Mouse (Mus musculus): Measurements from ENCODE around the gene Unc45a. TPM values are rescaled to one million over a fixed set of nuclear protein-coding genes. Genes with fewer than 3 reads are reported as not detected.

Gene Unc45a
- polyA plus RNA-seq, 1 experiment, result 12.8 TPM

GRCm38 (mm10) chr7:80347670-80348586 lies 7.1 kb upstream of the Unc45a start:
- no peak overlapping the region for H3K4me3 ChIP-seq (ENCODE audit: insufficient read depth, low read depth, low read length)
- H3K4me1 ChIP-seq (ENCODE audit: control insufficient read depth, insufficient read depth, insufficient read length, low read length), result peaks cover 7% of the 10 kb centered on the region
- H3K27ac ChIP-seq (replicated peaks; ENCODE audit: low read depth, low read length), result no peak overlapping the region

GRCm38 (mm10) chr7:80346830-80347229 lies 6.0 kb upstream of the Unc45a start:
- no peak overlapping the region for H3K27ac ChIP-seq (replicated peaks; ENCODE audit: low read depth, low read length)
- no peak overlapping the region for H3K4me3 ChIP-seq (ENCODE audit: insufficient read depth, low read depth, low read length)
- H3K4me1 ChIP-seq (ENCODE audit: control insufficient read depth, insufficient read depth, insufficient read length, low read length), result peaks cover 7% of the 10 kb centered on the region

GRCm38 (mm10) chr7:80346173-80346572 lies 5.4 kb upstream of the Unc45a start:
- Histone ChIP-seq H3K4me1 (ENCODE audit: control insufficient read depth, insufficient read depth, insufficient read length, low read length) (peaks cover 7% of the 10 kb centered on the region), H3K27ac (replicated peaks; ENCODE audit: low read depth, low read length) (no peak overlapping the region), H3K4me3 (ENCODE audit: insufficient read depth, low read depth, low read length) (no peak overlapping the region)

DNA sequence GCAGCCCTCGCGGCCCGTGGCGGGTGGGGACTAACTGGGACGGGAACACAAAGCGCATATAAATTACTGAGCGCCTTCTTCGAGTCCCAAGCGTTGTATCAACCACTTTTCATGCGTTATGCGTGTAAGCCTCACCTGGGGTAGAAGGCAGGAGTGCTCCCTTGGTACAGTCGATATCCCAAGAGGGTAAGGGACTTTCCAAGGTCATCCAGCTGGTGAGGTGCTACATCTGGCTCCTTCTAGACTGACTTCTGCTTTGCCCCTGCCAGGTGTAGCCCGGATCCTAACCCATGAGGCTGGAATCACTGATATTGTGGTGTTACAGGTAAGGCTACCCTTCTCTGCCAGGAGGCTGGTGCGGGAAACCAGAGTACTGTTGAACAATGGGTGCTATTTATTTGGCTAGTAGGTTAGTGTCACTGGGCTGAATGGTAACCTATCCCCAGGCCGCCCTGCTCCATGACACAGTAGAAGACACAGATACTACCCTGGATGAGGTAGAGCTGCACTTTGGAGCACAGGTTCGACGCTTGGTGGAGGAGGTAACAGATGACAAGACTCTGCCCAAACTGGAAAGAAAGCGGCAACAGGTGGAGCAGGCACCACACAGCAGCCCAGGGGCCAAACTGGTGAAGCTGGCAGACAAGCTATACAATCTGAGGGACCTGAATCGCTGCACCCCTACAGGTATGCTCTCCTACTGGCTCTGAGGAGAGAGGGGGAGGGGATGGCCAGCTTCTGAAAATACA lies 2.6 kb upstream of the Unc45a start:
- peak overlapping the region; percentile 66 for H3K27ac ChIP-seq (replicated peaks; ENCODE audit: low read depth, low read length)
- H3K4me1 ChIP-seq (ENCODE audit: control insufficient read depth, insufficient read depth, insufficient read length, low read length), result peaks cover 11% of the 10 kb centered on the region
- peak overlapping the region; percentile 66 for H3K4me3 ChIP-seq (ENCODE audit: insufficient read depth, low read depth, low read length)

- H3K4me3 ChIP-seq (ENCODE audit: insufficient read depth, low read depth, low read length), result peak within 1 kb of the TSS; percentile 66
- peaks cover 11% of the 10 kb centered on the region for H3K4me1 ChIP-seq (ENCODE audit: control insufficient read depth, insufficient read depth, insufficient read length, low read length)
- H3K27ac ChIP-seq (replicated peaks; ENCODE audit: low read depth, low read length), result peak within 1 kb of the TSS; percentile 66
Observed at GRCm38 (mm10) chr7:80342858-80343257, 2.1 kb upstream of the Unc45a start, which contains the start of gene Hddc3. Gene Hddc3 (plus strand): TSS chr7:80343104.

- Histone ChIP-seq H3K4me3 (ENCODE audit: insufficient read depth, low read depth, low read length) (no peak overlapping the region), H3K4me1 (ENCODE audit: control insufficient read depth, insufficient read depth, insufficient read length, low read length) (peaks cover 8% of the 10 kb centered on the region), H3K27ac (replicated peaks; ENCODE audit: low read depth, low read length) (no peak overlapping the region)
Observed at GRCm38 (mm10) chr7:80341793-80342192, 988 bp upstream of the Unc45a start.

DNA sequence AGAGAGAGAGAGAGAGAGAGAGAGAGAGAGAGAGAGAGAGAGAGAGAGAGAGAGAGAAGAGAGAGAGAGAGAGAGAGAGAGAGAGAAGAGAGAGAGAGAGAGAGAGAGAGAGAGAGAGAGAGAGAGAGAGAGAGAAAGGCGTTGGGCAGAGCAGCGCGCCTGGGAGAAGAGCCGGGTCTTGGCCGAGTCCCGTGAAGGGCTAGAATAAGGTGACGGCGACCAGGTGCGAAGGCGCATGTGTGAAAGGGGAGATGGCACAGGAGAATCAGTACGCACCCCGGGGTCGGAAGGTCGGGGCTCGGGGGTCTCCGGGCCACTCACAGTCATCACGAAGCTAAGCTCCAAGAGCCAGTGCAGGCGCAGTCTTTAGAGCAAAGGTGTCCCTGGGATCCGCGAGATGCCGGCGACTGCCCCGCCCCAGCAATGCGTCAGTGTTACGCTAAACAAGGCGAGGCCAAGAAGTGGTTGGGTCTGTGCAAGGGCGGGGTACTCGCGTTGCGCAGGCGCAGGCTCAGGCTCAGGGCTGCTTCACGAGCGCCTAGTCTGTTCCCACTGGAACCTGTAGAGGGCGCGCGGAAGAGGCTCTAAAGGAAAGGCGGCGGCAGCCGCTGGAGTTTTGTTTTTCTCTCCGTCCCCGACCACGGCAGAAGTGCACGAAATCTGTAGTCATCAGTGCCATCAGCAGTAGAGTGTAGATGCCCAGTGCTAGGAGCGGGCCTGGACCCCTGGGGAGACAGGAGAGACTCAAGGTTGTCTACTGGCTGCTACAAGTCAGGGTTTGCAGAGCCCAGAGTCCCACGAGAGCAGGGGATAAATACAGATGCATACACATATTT lies 794 bp downstream of the Unc45a start:
- peaks cover 8% of the 10 kb centered on the region for H3K4me1 ChIP-seq (ENCODE audit: control insufficient read depth, insufficient read depth, insufficient read length, low read length)

DNA sequence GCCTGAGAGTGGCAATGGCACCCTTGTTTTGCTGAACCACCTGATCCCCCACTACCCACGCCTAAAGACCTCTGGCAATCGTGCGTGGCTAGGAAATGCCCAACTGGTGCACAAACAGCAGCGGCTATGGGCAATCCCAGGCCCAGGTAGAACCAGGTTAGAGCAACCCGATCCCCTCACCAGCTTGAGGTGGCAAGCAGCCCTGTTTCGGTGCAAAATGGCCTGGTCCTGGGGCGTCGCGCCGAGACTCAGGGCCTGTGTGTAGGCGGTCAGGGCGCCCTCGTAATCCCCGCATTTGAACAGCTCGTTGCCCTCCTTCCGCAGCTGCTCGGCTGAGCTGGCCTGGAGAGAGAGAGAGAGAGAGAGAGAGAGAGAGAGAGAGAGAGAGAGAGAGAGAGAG lies 1.4 kb downstream of the Unc45a start:
- H3K4me1 ChIP-seq (ENCODE audit: control insufficient read depth, insufficient read depth, insufficient read length, low read length), result peaks cover 8% of the 10 kb centered on the region
- peak overlapping the region; percentile 91 for H3K4me3 ChIP-seq (ENCODE audit: insufficient read depth, low read depth, low read length)
- H3K27ac ChIP-seq (replicated peaks; ENCODE audit: low read depth, low read length), result no peak overlapping the region

More for the DNA sequence above, 794 bp downstream of the Unc45a start:
- Histone ChIP-seq H3K27ac (replicated peaks; ENCODE audit: low read depth, low read length) (peak overlapping the region; percentile 79), H3K4me3 (ENCODE audit: insufficient read depth, low read depth, low read length) (peak overlapping the region; percentile 91)

- Histone ChIP-seq H3K4me1 (ENCODE audit: control insufficient read depth, insufficient read depth, insufficient read length, low read length) (peaks cover 3% of the 10 kb centered on the region), H3K4me3 (ENCODE audit: insufficient read depth, low read depth, low read length) (no peak overlapping the region), H3K27ac (replicated peaks; ENCODE audit: low read depth, low read length) (no peak overlapping the region)
Observed at GRCm38 (mm10) chr7:80336932-80337331, 3.9 kb downstream of the Unc45a start.

- peaks cover 3% of the 10 kb centered on the region for H3K4me1 ChIP-seq (ENCODE audit: control insufficient read depth, insufficient read depth, insufficient read length, low read length)
- no peak overlapping the region for H3K27ac ChIP-seq (replicated peaks; ENCODE audit: low read depth, low read length)
- H3K4me3 ChIP-seq (ENCODE audit: insufficient read depth, low read depth, low read length), result no peak overlapping the region
Observed at GRCm38 (mm10) chr7:80334848-80335247, 6.0 kb downstream of the Unc45a start.

DNA sequence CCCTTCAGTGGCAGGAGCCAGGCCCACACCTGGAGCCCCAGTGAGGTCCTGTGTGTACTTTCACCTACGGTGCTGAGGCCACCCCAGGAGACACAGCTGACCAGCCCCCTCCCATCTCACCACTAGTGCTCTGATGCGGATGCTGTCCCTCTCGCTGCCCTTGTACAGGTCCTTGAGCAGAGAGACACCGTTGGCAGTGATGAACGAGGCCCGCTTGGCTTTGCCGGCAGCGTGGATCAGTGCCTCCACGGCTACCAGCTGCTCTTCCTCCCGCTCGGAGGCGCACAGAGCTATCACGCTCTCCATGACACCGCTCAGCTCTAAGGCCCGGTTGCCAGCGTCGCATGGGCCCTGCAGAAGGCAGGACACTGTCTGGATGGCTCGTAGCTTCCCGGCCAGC lies 9.4 kb downstream of the Unc45a start:
- Histone ChIP-seq H3K4me1 (ENCODE audit: control insufficient read depth, insufficient read depth, insufficient read length, low read length) (no peaks in the 10 kb centered on the region), H3K27ac (replicated peaks; ENCODE audit: low read depth, low read length) (no peak overlapping the region), H3K4me3 (ENCODE audit: insufficient read depth, low read depth, low read length) (no peak overlapping the region)

- H3K4me3 ChIP-seq (ENCODE audit: insufficient read depth, low read depth, low read length), result no peak overlapping the region
- no peaks in the 10 kb centered on the region for H3K4me1 ChIP-seq (ENCODE audit: control insufficient read depth, insufficient read depth, insufficient read length, low read length)
- no peak overlapping the region for H3K27ac ChIP-seq (replicated peaks; ENCODE audit: low read depth, low read length)
Observed at GRCm38 (mm10) chr7:80330278-80330677, 10.5 kb downstream of the Unc45a start.

DNA sequence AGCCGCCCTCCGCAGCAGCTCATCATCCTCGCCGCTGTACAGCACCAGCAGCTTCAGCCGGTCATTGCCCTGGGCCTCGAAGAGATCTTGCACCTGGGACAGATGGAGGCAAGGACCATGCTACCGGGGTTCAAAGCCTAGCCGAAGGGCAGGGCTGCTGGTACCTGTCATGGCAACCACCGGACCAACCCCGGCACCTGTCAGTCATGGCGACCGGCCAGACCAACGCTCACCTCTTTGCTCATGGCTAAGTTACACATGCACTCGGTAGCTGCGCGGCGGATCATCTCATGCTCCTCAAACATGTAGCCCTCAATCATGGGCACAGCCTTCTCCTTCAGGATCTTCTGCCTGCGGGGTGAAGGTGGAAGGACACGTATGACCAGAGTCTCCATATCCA lies 14.7 kb downstream of the Unc45a start:
- Histone ChIP-seq H3K4me1 (ENCODE audit: control insufficient read depth, insufficient read depth, insufficient read length, low read length) (peaks cover 2% of the 10 kb centered on the region; the same call in 1 of the 2 replicates), H3K27ac (replicated peaks; ENCODE audit: low read depth, low read length) (no peak overlapping the region), H3K4me3 (ENCODE audit: insufficient read depth, low read depth, low read length) (no peak overlapping the region)

DNA sequence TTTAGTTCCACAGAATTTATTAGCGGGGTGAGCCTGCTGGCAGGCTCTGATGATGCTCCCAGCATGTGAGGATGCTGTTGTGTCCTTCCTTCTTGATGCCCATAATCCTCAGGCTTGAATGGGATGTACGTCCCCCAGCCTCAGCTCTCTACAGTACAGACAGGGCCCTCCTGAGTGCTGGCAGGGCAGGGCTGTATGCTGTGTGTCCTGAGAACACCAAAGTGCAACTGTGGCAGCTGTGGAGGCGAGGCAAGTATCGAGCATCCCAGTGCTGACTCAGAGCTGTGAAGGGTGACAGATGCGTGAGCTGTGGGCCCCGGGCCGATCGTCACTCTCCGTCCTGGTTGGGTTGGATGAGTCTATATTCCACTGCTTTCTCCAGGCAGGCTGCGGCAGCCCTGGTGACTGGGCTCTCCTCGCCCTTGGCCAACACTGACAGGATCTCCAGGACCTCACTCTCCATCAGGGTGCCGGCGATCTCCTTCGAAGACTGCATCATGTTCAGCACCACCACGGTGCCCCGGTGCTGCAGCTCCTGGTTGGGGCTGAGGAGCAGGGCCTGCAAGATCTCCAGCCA lies 15.4 kb downstream of the Unc45a start:
- Histone ChIP-seq H3K27ac (replicated peaks; ENCODE audit: low read depth, low read length) (0 out of 2 replicates have a peak overlapping the region, but pooled peaks have one; percentile 10), H3K4me3 (ENCODE audit: insufficient read depth, low read depth, low read length) (no peak overlapping the region), H3K4me1 (ENCODE audit: control insufficient read depth, insufficient read depth, insufficient read length, low read length) (peaks cover 2% of the 10 kb centered on the region; the same call in 1 of the 2 replicates)

All from brown adipose tissue, adult 24 weeks (tissue).